Mouse (Mus musculus) common myeloid progenitor, adult 5-6 weeks (primary cell): ENCODE results near the gene Maml2. TPM values are rescaled to one million over a fixed set of nuclear protein-coding genes. Genes with fewer than 3 reads are reported as not detected.

Experiments
- ATAC-seq: replicated peaks from 2 replicates; pipeline ENCODE4 v1.8.0; 2016; ENCODE audit warnings: low read depth, mild to moderate bottlenecking, moderate TSS enrichment, inconsistent platforms; ENCODE audit not compliant: poor library complexity, severe bottlenecking
- total RNA-seq: library from RNA; stranded (forward); fragments of 200-1000, 187-1606 nt; gene quantifications from 2 replicates; pipeline ENCODE4 v1.2.3, GENCODE M21; 2017

Maml2 gene
- total RNA-seq, 1 experiment from 2014 or later: 3.0 TPM

DNA sequence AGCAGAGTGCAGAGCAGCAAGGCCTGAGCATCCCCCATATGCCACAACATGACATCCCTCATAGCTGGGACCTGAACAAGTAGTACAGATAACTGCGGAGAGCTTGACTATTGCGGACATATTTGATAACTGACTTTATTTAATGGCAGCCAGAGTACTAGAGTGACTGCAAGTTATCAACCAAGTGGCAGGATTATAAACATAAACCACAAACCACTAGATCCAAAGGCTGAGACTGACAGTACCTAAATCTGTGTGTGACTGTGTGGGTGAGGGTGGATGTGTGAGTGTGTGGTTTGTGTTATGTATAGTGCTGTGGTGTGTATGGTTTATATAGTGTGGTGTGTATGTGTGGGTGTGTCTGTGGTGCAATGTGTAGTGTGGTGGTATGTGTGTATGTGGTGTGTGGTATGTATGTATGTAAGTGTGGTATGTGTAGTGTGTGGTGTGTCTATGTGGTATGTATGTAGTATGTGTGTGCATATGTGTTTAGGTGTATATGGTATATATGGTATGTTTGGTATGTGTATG is 220.7 kb downstream of the Maml2 start:
- peak; percentile 51 for ATAC-seq

DNA sequence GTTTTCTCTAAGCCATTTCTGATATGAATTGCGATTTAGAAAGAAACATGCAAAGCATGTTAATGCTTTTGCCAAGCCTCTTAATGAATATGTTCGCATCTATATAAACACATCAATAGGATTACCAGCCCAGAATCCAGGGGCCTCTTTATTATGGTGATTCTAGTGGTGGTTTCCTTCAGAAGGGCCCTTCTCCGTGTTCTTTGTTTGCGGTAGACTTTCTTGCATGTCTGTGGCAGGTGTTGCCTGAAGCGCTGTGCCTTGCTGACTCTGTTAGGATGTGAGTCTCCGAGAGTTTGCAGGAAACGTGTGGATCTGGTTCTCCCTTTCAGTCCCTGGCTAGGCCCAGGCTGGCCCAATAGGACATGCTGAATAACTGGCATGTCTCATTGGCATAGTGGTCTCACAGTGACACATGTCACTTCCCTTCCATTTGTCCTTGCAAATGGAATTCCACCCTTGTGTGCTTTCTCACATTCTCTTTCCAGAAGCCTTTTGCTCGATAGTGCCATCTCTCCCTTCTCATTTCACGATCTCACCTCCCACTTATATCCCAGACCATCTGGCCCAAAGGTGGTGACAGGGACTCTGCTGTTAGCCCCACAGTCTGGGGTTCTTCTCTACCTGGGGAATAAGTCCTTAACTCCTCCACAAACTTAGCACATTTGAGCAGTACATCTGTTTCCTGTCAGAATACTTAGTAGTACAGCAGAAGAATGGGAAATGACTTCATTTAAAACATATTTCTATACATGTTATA is 224.5 kb downstream of the Maml2 start:
- ATAC-seq: no peak

GRCm38 (mm10) chr9:13523046-13523445 is 225.3 kb downstream of the Maml2 start:
- ATAC-seq: peak; percentile 60

DNA sequence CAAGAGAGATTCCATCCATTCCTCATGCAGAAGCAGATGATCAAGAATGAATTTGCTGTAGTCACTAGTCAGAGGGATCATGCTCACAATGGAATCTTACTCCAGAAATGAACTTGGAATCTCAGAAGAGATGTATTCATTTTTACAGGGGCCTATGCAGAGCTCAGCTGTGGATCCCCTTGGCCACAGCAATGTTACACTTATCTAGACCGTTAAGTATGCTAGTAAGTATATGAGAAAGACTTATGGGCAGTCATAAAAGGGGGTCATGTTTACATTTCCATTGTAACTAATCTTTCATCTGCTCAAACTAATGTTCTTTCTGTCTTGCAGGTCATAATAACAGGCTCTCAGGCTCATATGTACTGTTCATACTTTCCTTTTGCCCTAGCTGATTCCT is 227.3 kb downstream of the Maml2 start:
- no peak for ATAC-seq

- ATAC-seq: peak; percentile 37
Measured at GRCm38 (mm10) chr9:13525561-13526255, 228.0 kb downstream of the Maml2 start.

DNA sequence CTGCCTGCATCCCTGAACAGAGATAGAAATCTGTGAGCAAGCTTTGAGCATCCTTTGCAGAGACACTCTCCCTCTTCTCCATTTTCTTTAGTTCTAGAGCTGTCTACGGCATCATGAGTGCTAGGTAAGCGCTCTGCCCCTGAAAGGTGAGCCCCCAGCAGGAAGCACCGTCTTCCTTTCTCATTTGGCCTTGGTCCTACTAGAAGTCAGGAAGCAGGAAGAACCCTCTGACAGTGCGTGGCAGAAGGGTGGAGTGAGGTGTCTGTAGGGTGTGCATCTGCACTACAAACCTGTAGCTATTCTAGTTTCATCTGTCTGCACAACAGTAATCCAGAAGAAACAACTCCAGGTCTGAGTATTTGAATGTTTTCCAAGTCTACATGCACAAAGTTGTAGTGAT is 232.8 kb downstream of the Maml2 start:
- no peak for ATAC-seq

GRCm38 (mm10) chr9:13533076-13533707 is 235.4 kb downstream of the Maml2 start:
- ATAC-seq: no peak

DNA sequence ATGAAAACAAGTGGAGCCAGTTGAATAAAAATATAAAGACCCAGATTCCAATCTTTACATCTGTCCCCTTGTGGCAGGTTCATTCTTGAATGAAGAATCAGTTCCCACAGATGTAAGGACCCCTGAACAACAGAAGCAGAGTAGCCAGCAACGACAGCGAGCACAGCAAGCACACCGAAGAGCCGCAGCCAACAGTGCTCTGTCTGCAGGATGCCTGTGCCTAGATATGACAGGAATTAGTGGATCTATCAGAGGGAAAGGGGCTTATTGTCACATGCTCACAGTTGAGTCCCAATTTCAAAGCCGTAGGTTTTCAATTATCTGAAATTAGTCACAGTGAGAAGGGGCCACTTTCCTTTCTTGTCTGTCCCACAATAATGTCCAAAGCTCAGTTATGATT is 238.0 kb downstream of the Maml2 start:
- no peak for ATAC-seq

DNA sequence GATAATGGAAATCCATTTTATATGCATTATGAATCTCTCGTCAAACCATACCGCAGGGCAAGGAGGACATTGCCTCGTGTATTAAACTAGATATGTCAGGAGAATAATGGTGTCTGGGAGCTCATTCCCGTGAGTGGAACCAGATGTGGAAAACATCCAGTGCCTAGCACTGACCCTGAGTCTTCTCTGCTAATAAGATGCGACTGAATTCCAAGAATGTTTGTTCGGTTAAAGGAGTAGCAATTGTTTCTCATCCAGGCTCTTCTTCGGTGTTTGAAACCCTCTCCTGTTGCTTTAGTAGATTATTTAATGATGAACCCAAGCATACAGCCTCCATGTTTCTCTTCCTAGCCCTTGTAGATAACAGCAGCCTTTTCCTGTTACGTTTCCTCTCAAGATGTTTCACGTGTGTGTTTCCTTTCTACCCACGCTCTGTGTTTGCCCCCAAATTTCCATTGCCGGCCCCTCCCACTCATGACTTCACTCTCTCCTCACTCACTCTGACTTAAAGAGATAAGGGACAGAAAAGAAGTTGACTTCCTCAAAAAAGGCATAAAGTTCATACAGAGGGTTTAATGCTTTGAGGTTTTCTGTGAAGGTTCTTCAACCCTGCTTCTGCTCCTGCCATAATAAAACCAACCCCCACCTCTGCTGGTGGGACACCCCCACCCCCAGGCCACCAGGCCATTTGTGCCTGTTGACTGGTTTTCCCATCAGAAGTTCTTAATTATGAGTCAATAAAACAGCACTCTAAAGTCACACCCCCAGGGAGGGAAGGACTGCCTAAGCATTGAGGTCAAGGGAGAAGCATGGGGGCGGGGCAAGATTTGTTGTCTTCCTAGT is 238.9 kb downstream of the Maml2 start:
- peak; percentile 93 for ATAC-seq

DNA sequence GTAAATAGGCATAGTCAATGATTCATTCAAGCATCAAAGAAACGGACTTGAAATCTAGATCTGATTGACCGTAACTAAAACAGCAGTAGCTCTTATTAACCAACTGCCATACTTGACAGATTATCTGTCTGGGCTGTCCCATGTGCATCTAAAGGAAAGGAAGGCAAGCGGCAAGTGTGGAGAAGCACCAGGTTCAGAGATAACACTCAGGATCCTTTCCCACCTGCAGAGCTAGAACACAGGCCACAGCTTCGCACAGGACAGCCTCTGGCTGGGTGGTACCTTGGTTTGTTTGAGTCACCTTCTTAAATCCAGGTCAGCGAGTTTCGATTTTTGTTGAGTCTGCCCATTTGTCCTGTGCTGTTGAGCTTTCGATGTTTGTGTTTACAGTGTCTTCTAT is 240.4 kb downstream of the Maml2 start:
- ATAC-seq: no peak

DNA sequence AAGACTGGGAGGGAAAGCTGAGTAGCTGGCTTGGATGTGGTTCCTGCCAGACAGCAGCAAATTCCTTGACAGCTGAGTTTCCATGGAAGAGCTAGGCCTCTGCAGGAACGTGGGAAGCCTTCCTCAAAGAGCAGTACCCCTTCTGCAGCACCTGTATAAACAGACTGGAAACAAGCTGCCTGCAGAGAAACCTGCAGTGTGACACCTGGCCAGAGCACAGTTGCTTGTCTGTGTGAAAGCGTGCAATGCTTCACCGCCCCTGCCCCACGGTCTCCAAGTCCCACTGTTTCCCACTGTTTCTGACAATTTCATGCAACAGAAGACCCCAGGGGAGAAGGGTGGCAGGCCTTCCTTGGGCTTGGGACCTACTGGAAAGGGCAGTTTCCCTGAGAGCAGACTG is 241.8 kb downstream of the Maml2 start:
- no peak for ATAC-seq

DNA sequence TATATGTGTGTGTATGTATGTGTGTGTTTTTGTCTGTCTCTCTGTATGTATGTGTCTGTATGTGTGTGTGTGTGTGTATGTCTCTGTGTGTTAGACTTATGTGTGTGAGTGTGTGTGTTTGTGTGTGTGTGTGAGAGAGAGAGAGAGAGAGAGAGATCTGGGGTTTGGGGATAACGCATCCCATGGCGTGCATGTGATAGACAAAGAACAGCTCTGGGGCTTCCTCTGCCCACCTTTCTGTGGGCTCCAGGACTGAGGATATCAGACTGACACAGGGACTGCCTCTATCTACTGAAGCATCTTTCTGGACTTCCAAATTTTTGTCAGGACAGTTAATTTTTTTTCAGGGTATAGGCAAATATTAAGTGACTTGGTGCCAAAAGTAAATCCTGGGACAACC is 242.5 kb downstream of the Maml2 start:
- no peak for ATAC-seq

- peak; percentile 55 for ATAC-seq
Measured at GRCm38 (mm10) chr9:13540781-13541180, 243.0 kb downstream of the Maml2 start.

GRCm38 (mm10) chr9:13543167-13543566 is 245.4 kb downstream of the Maml2 start:
- ATAC-seq: no peak

DNA sequence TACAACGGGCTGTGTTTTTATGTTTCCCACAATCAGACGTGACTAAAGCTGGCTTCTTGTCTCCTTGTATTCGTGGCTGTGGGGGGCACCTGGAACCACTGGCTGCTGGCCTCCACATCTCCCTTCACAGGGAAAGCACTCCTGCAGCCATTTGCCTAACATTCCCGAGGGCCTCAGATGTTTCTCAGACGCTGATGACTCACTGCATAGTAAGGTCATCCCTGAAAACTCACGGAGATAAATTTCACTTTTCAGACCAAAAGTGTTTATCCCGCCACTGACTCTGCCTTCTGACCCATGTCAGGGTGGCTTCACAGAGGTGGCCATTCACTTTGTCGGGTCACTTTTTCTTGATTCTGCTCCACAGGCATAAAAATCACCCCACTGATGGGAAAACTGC is 246.4 kb downstream of the Maml2 start:
- ATAC-seq: no peak

GRCm38 (mm10) chr9:13545726-13546125 is 248.0 kb downstream of the Maml2 start:
- ATAC-seq: peak; percentile 91

GRCm38 (mm10) chr9:13549911-13550310 is 252.2 kb downstream of the Maml2 start:
- ATAC-seq: peak; percentile 42

- ATAC-seq: no peak
Measured at GRCm38 (mm10) chr9:13552380-13553052, 254.8 kb downstream of the Maml2 start.

- ATAC-seq: peak; percentile 48; the same call in 1 of the 2 replicates
Measured at GRCm38 (mm10) chr9:13554773-13555172, 257.0 kb downstream of the Maml2 start.
